Mouse (Mus musculus) lung, postnatal 0 days (tissue): Measurements from ENCODE around the gene Ccdc86. TPM values are rescaled to one million over a fixed set of nuclear protein-coding genes. Genes with fewer than 3 reads are reported as not detected.

Experiments used
- ATAC-seq: fragments of 200-750 bp; cut with Nextera tagmentation; 2 replicates; pipeline ENCODE4 v1.8.0; 2017; ENCODE audit warnings: moderate library complexity
- DNase-seq: peaks from one replicate; pipeline ENCODE4 v3.0.0-alpha.2; 2016; ENCODE audit warnings: low spot score
- H3K27ac ChIP-seq: fragments of 300-500 bp; sonication (generic); 2 replicates; pipeline ENCODE4 v1.5.1; 2014; ENCODE audit warnings: antibody characterized with exemption, mild to moderate bottlenecking, low read length, mixed read lengths
- H3K27me3 ChIP-seq: fragments of 300-500 bp; sonication (generic); replicated peaks from 2 replicates; pipeline ENCODE4 v1.6.1; 2014; ENCODE audit warnings: low read length, mixed read lengths; ENCODE audit not compliant: insufficient read depth
- H3K36me3 ChIP-seq: fragments of 300-500 bp; sonication (generic); 2 replicates; pipeline ENCODE4 v1.6.1; 2014; ENCODE audit warnings: low read length, mixed read lengths; ENCODE audit not compliant: insufficient read depth
- H3K4me1 ChIP-seq: fragments of 300-500 bp; sonication (generic); 2 replicates; pipeline ENCODE4 v1.6.1; 2014; ENCODE audit warnings: antibody characterized with exemption, low read depth, low read length, mixed read lengths; ENCODE audit not compliant: insufficient read depth
- H3K4me2 ChIP-seq: fragments of 300-500 bp; sonication (generic); replicated peaks from 2 replicates; pipeline ENCODE4 v1.6.1; 2014; ENCODE audit warnings: low read depth, mild to moderate bottlenecking, low read length, moderate library complexity, mixed read lengths
- H3K4me3 ChIP-seq: fragments of 300-500 bp; sonication (generic); 2 replicates; pipeline ENCODE4 v1.5.1; 2014; ENCODE audit warnings: low read depth, low read length
- H3K9ac ChIP-seq: fragments of 300-500 bp; sonication (generic); replicated peaks from 2 replicates; pipeline ENCODE4 v1.6.1; 2014; ENCODE audit warnings: low read depth, mild to moderate bottlenecking
- H3K9me3 ChIP-seq: fragments of 300-500 bp; sonication (generic); 2 replicates; pipeline ENCODE4 v1.6.1; 2016; ENCODE audit warnings: low read length, mixed read lengths
- CTCF ChIP-seq: IDR thresholded peaks from 2 replicates; pipeline ENCODE4 v1.5.1; 2016; ENCODE audit warnings: antibody characterized with exemption, mild to moderate bottlenecking
- EP300 ChIP-seq: IDR thresholded peaks from 2 replicates; pipeline ENCODE4 v1.6.1; 2016; ENCODE audit warnings: antibody characterized with exemption, mild to moderate bottlenecking, control low read depth
- WGBS: fragments of 180-500 bp; shearing (Covaris S2); extraction: QIAGEN DNeasy Blood & Tissue Kit; methylation state at CpG from one replicate; pipeline ENCODE4 v1.1.7; 2014; 5-methylcytosine and 5-hydroxymethylcytosine counted together
- polyA plus RNA-seq: library from polyadenylated mRNA; unstranded; fragments of >200 nt; fragmentation: Nextera tagmentation; extraction: Ambion mirVana; gene quantifications from 2 replicates; pipeline ENCODE4 v1.2.1, GENCODE M21; 2015

Gene Ccdc86
- polyA plus RNA-seq, 1 experiment from 2014 or later, result 13.5 TPM

- H3K4me2 ChIP-seq, result peak overlapping the region; percentile 81; the same call in 1 of the 2 replicates
- no peaks in the 10 kb centered on the region for H3K27me3 ChIP-seq
- no peak for TF ChIP-seq CTCF
- TF ChIP-seq EP300, result no peak
- H3K36me3 ChIP-seq, result peaks cover 28% of the 10 kb centered on the region
- no peaks in the 10 kb centered on the region for H3K9me3 ChIP-seq
- H3K4me3 ChIP-seq, result no peak overlapping the region
- 55% methylated on average over 7 of the region's 7 CpGs for WGBS
- no peak for DNase-seq
- no peak overlapping the region for H3K27ac ChIP-seq
- no peaks in the 10 kb centered on the region; the same call in 1 of the 2 replicates for H3K4me1 ChIP-seq
- no peak for ATAC-seq
- H3K9ac ChIP-seq, result 0 out of 2 replicates have a peak overlapping the region, but pooled peaks have one; percentile 26
These were observed 52.2 kb downstream of the Ccdc86 start for GRCm38 (mm10) chr19:10896849-10897248.

GRCm38 (mm10) chr19:10895708-10896107 is 53.4 kb downstream of the Ccdc86 start:
- peak overlapping the region; percentile 81 for H3K4me2 ChIP-seq
- no peaks in the 10 kb centered on the region for H3K27me3 ChIP-seq
- H3K36me3 ChIP-seq, result peaks cover 22% of the 10 kb centered on the region
- DNase-seq, result peak; percentile 21
- peak overlapping the region; percentile 69 for H3K9ac ChIP-seq
- ATAC-seq, result no peak
- WGBS, result under 1% methylated on average over 16 of the region's 16 CpGs
- peak overlapping the region; percentile 76 for H3K27ac ChIP-seq
- H3K4me1 ChIP-seq, result no peaks in the 10 kb centered on the region; the same call in 1 of the 2 replicates
- no peaks in the 10 kb centered on the region for H3K9me3 ChIP-seq
- H3K4me3 ChIP-seq, result peak overlapping the region; percentile 69
- TF ChIP-seq CTCF (no peak), EP300 (no peak)

GRCm38 (mm10) chr19:10895016-10895528 is 54.0 kb downstream of the Ccdc86 start, which contains the start of gene Prpf19:
Gene Prpf19 (plus strand): TSS chr19:10895231.
- no peaks in the 10 kb centered on the region for H3K27me3 ChIP-seq
- under 1% methylated on average over 43 of the region's 43 CpGs for WGBS
- TF ChIP-seq CTCF (peak; percentile 44), EP300 (peak; percentile 54; the same call in 1 of the 2 replicates)
- peaks cover 16% of the 10 kb centered on the region; the same call in 1 of the 2 replicates for H3K36me3 ChIP-seq
- peak within 1 kb of the TSS; percentile 69 for H3K9ac ChIP-seq
- H3K27ac ChIP-seq, result peak within 1 kb of the TSS; percentile 76
- H3K9me3 ChIP-seq, result no peaks in the 10 kb centered on the region
- H3K4me2 ChIP-seq, result peak within 1 kb of the TSS; percentile 81
- no peaks in the 10 kb centered on the region; the same call in 1 of the 2 replicates for H3K4me1 ChIP-seq
- peak within 1 kb of the TSS; percentile 69 for H3K4me3 ChIP-seq
- ATAC-seq (peak; percentile 98), DNase-seq (peak; percentile 98)

GRCm38 (mm10) chr19:10892201-10892600 is 56.9 kb downstream of the Ccdc86 start:
- Histone ChIP-seq H3K27ac (no peak overlapping the region), H3K4me1 (no peaks in the 10 kb centered on the region; the same call in 1 of the 2 replicates), H3K36me3 (no peaks in the 10 kb centered on the region), H3K4me2 (no peak overlapping the region), H3K9me3 (no peaks in the 10 kb centered on the region), H3K27me3 (no peaks in the 10 kb centered on the region), H3K9ac (no peak overlapping the region), H3K4me3 (no peak overlapping the region)
- DNase-seq, result no peak
- 66% methylated on average over 3 of the region's 3 CpGs for WGBS
- TF ChIP-seq EP300 (no peak), CTCF (no peak)
- ATAC-seq, result no peak

Other genes with a start within 250 kb of the Ccdc86 start
- 0.48 and 0.68 TPM in 2 replicates for gene Cd5, start 210.3 kb downstream of the Ccdc86 start, polyA plus RNA-seq
- not detected in 2 replicates for gene Cd6, start 119.2 kb downstream of the Ccdc86 start, polyA plus RNA-seq
- gene Slc15a3, start 109.5 kb downstream of the Ccdc86 start, polyA plus RNA-seq, result 3.0 and 3.7 TPM in 2 replicates
- gene Tmem132a, start 79.3 kb downstream of the Ccdc86 start, polyA plus RNA-seq, result 15.1 and 18.9 TPM in 2 replicates
- gene Tmem109, start 67.3 kb downstream of the Ccdc86 start, polyA plus RNA-seq, result 143 and 155 TPM in 2 replicates
- gene Prpf19, start 54.0 kb downstream of the Ccdc86 start, polyA plus RNA-seq, result 18.8 and 22.4 TPM in 2 replicates
- not detected in 2 replicates for gene Zp1, start 28.6 kb downstream of the Ccdc86 start, polyA plus RNA-seq
- 0.36 and 0.45 TPM in 2 replicates for gene Ptgdr2, start 12.1 kb downstream of the Ccdc86 start, polyA plus RNA-seq
- not detected in 2 replicates for gene Ms4a10, start 25.4 kb upstream of the Ccdc86 start, polyA plus RNA-seq
- 0.15 and 0.37 TPM in 2 replicates for gene Ms4a15, start 44.0 kb upstream of the Ccdc86 start, polyA plus RNA-seq
- not detected in 2 replicates for gene Ms4a18, start 68.8 kb upstream of the Ccdc86 start, polyA plus RNA-seq
- gene Ms4a8a, start 131.8 kb upstream of the Ccdc86 start, polyA plus RNA-seq, result 3.3 and 4.5 TPM in 2 replicates
- gene 1700017D01Rik, start 181.6 kb upstream of the Ccdc86 start, polyA plus RNA-seq, result not detected in 2 replicates
- gene 1700025F22Rik, start 216.1 kb upstream of the Ccdc86 start, polyA plus RNA-seq, result not detected in 2 replicates
- not detected in 2 replicates for gene Ms4a13, start 247.5 kb upstream of the Ccdc86 start, polyA plus RNA-seq